Mouse (Mus musculus): Measurements from ENCODE around the gene Slc38a6.

Gene Slc38a6

GRCm38 (mm10) chr12:73324742-73325141 is 38.2 kb downstream of the Slc38a6 start:
- DNase-seq = no peak

- DNase-seq = no peak
These were observed 38.6 kb downstream of the Slc38a6 start for GRCm38 (mm10) chr12:73325181-73325580.

GRCm38 (mm10) chr12:73325617-73326016 is 39.0 kb downstream of the Slc38a6 start:
- no peak for DNase-seq

GRCm38 (mm10) chr12:73327381-73327780 is 40.8 kb downstream of the Slc38a6 start:
- no peak for DNase-seq

- DNase-seq = no peak
These were observed 42.0 kb downstream of the Slc38a6 start for GRCm38 (mm10) chr12:73328448-73329167.

GRCm38 (mm10) chr12:73330236-73330635 is 43.7 kb downstream of the Slc38a6 start:
- DNase-seq = no peak

- no peak for DNase-seq
These were observed 46.1 kb downstream of the Slc38a6 start for GRCm38 (mm10) chr12:73332701-73333100.

GRCm38 (mm10) chr12:73334051-73334551 is 47.5 kb downstream of the Slc38a6 start:
- DNase-seq = no peak

- DNase-seq = no peak
These were observed 50.5 kb downstream of the Slc38a6 start for GRCm38 (mm10) chr12:73337127-73337526.

GRCm38 (mm10) chr12:73340642-73341293 is 54.2 kb downstream of the Slc38a6 start:
- DNase-seq = peak; percentile 68

GRCm38 (mm10) chr12:73341703-73342663 is 55.4 kb downstream of the Slc38a6 start:
- DNase-seq = no peak

- no peak for DNase-seq
These were observed 57.7 kb downstream of the Slc38a6 start for GRCm38 (mm10) chr12:73344300-73344699.

- DNase-seq = no peak
These were observed 58.6 kb downstream of the Slc38a6 start for GRCm38 (mm10) chr12:73345157-73345556.

GRCm38 (mm10) chr12:73347202-73347601 is 60.6 kb downstream of the Slc38a6 start:
- DNase-seq = no peak

- no peak for DNase-seq
These were observed 63.9 kb downstream of the Slc38a6 start for GRCm38 (mm10) chr12:73350466-73350865.

- no peak for DNase-seq
These were observed 64.4 kb downstream of the Slc38a6 start for GRCm38 (mm10) chr12:73350982-73351381.

GRCm38 (mm10) chr12:73351746-73352145 is 65.2 kb downstream of the Slc38a6 start:
- DNase-seq = no peak

GRCm38 (mm10) chr12:73353362-73353761 is 66.8 kb downstream of the Slc38a6 start:
- DNase-seq = no peak

- DNase-seq = no peak
These were observed 67.9 kb downstream of the Slc38a6 start for GRCm38 (mm10) chr12:73354521-73354920.

GRCm38 (mm10) chr12:73355084-73355775 is 68.7 kb downstream of the Slc38a6 start:
- no peak for DNase-seq

- no peak for DNase-seq
These were observed 70.1 kb downstream of the Slc38a6 start for GRCm38 (mm10) chr12:73356696-73357095.

GRCm38 (mm10) chr12:73357311-73357710 is 70.7 kb downstream of the Slc38a6 start:
- DNase-seq = no peak
